9 mouse cellular contexts compared by ENCODE assay signal in the genomic region with DNA sequence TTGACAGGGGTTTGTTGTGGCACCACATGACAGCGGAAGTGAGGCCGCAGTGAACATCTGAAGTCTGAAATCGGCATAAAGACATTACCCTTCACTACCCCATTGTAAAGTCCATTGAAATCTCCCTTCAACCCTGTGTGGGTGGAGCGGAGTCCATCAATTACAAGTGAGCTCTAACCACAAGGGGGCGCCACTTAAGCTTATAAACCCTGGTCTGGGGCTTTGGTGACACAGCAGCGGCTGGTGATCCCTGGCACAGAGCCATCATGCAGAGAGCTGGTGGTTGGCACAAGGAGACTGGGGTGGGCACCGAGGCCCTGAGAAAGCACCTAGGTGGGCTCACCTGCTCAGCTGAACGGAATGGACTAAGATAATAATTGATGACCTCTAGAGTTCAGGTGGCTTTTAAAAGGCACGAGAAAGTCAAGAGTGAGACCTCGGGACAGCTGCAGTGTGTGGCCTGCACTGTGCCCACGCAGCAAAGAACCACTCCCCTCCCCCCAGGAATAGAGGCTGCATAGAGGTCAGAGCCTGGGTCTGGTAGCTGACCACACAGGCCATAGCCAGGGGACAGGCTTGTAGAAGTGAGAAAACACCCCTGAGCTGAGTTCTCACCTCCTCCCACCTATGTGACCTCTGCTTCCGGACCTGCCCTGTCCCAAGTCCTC. TPM values are rescaled to one million over a fixed set of nuclear protein-coding genes. Genes with fewer than 3 reads are reported as not detected.
DNase-seq lines count a peak whose midpoint lies in the region; ATAC-seq lines count a peak whose summit lies in the region.
"Had no signal": no experiment of that assay in that cellular context is flagged by ENCODE, and none has a peak within 500 bp of the region (broad histone marks: within the 10 kb centered on the region; RNA-seq: fewer than 3 reads in every experiment).

No protein-coding gene starts in this region.

- H3K4me2 ChIP-seq in hindbrain, embryonic 15.5 days: no peak overlapping the region
- H3K4me2 ChIP-seq: limb, embryonic 13.5 days had no signal

- H3K9ac ChIP-seq in hindbrain, embryonic 15.5 days: no peak overlapping the region
- H3K9ac ChIP-seq: limb, embryonic 13.5 days had no signal

- 0 out of 2 replicates have a peak, but pooled peaks cover 3% of the 10 kb centered on the region for H3K27me3 ChIP-seq in hindbrain, embryonic 15.5 days

- 39% methylated on average over 12 of the region's 12 CpGs for WGBS in hindbrain, embryonic 15.5 days

- DNase-seq in R1 (ENCODE audit: low read depth, low spot score): peak; percentile 78
- DNase-seq in frontal cortex, adult 2 months (ENCODE audit: extremely low spot score in 1 of 2, low spot score in 1 of 2): peak; percentile 34 to 85
- DNase-seq in layer of hippocampus, postnatal 25 days (ENCODE audit: extremely low spot score in 1 of 2, low spot score in 1 of 2): peak; percentile 61 to 85
- peak; percentile 88 for DNase-seq in lung, postnatal 36 days
- DNase-seq in right cerebral cortex, postnatal 36 days (ENCODE audit: low spot score in 2 of 2): peak; percentile 23 to 42
- DNase-seq in urinary bladder, postnatal 25 days (ENCODE audit: low spot score): peak; percentile 85

- no peak overlapping the region for H3K4me3 ChIP-seq in hindbrain, embryonic 15.5 days
- H3K4me3 ChIP-seq: limb, embryonic 13.5 days had no signal

- H3K4me1 ChIP-seq in hindbrain, embryonic 15.5 days (replicated peaks): no peaks in the 10 kb centered on the region
- H3K4me1 ChIP-seq: limb, embryonic 13.5 days had no signal

- H3K36me3 ChIP-seq in hindbrain, embryonic 15.5 days: no peaks in the 10 kb centered on the region
- H3K36me3 ChIP-seq: limb, embryonic 13.5 days had no signal

- no peaks in the 10 kb centered on the region for H3K9me3 ChIP-seq in hindbrain, embryonic 15.5 days
- H3K9me3 ChIP-seq: limb, embryonic 13.5 days had no signal

- no peak overlapping the region for H3K27ac ChIP-seq in hindbrain, embryonic 15.5 days (replicated peaks)
- H3K27ac ChIP-seq: limb, embryonic 13.5 days had no signal

- peak; percentile 66 for ATAC-seq in cerebellum, adult (ENCODE audit: insufficient number of reproducible peaks, low FRiP score, low TSS enrichment)
- ATAC-seq in hindbrain, embryonic 15.5 days (ENCODE audit: low FRiP score, low read depth): 0 out of 2 replicates have a peak, but pooled peaks have one; percentile 38

RNA-seq across cellular contexts. Expression of gene Bcl11b, which starts 38.3 kb away (rescaled TPM):
- 38.0 and 43.9 TPM in 2 replicates for polyA plus RNA-seq in frontal cortex, adult 2 months (2012; rRNA removed)
- 20.5 and 24.4 TPM in 2 replicates for polyA plus RNA-seq in hindbrain, embryonic 15.5 days (2015; fragmentation: Nextera tagmentation; extraction: Ambion mirVana)
- 100 to 1,000 TPM; 131 to 149 TPM for total RNA-seq in layer of hippocampus, postnatal 25 days (2021)

Comparison
In these comparisons a context has a peak if more than half of its experiments do, and no peak if none do; other contexts are left out.
1. DNase-seq: peak in every context shown above with its lines; median percentile 88 in lung, postnatal 36 days; 85 in urinary bladder, postnatal 25 days; 78 in R1; 73 in layer of hippocampus, postnatal 25 days; 60 in frontal cortex, adult 2 months; 32 in right cerebral cortex, postnatal 36 days.